Mouse (Mus musculus): Measurements from ENCODE around the gene Stk38l.
"Not testable (repeated sequence)": the region's sequence is repeated elsewhere in the genome, so short reads cannot be mapped to it uniquely, and the experiment has no call there.

The Stk38l gene

DNA sequence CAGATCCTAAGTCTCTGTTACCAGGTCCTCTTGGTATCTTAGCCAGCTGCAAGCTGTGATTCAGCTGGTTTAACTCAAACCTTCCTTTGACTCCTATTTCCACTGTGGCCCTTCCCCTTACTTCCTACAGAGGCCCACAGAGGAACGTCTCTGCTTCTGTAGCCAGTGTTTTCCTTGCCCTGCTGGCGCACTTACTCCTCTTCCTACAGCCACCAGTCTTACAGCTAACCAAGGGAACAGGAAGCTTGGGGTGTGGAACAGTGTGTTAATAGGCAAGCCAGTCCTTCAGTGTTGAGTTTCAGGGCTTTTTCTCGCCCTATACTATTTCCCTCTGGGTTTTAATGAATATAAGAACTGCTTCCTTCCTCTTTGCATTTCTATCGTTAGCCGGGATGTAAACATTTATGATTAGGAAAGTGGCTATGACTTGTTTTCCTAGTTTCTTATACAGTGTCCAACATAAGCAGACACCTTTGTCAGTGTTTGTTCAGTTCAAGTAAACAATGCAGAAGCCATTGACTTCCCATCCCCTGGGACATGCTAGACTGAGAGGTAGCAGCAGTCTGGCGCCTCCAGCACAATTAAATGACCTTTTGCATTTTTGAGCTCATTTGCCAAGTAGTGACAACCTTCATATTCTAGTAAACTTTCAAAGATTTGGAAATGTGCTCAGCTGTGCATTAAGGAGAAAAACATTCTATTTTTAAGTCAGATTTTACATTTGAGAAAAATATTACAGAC, 45.4 kb downstream of the Stk38l start:
- no peak for DNase-seq (ENCODE audit: low read depth, low spot score)

GRCm38 (mm10) chr6:146770808-146771207, 46.0 kb downstream of the Stk38l start:
- DNase-seq (ENCODE audit: low read depth, low spot score): no peak

DNA sequence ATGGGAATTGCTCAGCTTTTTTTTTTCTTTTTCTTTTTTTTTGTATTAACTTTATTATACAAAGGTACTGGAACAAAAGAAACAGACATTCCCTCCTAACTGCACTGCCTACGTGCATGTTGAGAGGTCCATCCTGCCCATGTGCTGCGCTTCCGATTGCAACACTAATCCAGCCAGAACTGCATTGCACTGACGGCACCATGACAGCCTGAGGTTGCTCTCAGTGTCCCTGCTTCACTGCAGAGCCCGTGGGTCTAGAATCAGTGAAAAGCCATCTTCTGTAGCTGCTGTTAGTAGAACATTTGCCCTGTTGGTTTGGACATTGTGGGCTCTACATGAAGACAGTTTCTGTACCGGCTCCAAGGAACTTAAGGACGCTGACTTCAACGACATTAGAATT, 51.1 kb downstream of the Stk38l start:
- DNase-seq (ENCODE audit: low read depth, low spot score): not testable (repeated sequence)

GRCm38 (mm10) chr6:146776610-146777389, 52.0 kb downstream of the Stk38l start:
- peak; percentile 23 for DNase-seq (ENCODE audit: low read depth, low spot score)

GRCm38 (mm10) chr6:146778055-146778454, 53.3 kb downstream of the Stk38l start:
- DNase-seq (ENCODE audit: low read depth, low spot score): no peak

DNA sequence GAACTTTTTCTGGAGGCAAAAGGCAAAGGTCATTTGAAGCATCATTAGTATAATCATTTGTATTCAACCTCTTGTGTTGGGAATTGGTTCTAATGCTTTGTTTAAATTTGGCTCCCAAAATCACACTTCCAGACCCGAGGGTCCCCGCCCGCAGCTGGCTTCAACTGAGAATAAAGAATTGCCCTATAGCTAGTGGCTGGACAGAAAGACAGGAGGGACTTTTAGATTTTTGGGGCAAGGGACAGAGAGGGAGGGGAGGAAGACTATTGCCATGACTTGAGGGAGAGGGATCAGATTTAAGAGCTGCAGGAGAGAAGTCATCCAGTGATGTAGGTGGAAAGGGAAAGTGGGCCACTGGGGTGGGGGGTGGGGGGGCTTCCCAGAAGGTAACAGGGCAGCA, 56.8 kb downstream of the Stk38l start:
- DNase-seq (ENCODE audit: low read depth, low spot score): no peak

GRCm38 (mm10) chr6:146793527-146793926, 68.7 kb downstream of the Stk38l start:
- DNase-seq (ENCODE audit: low read depth, low spot score): no peak

- no peak for DNase-seq (ENCODE audit: low read depth, low spot score)
These were observed 70.5 kb downstream of the Stk38l start for GRCm38 (mm10) chr6:146795166-146795923.

GRCm38 (mm10) chr6:146795924-146796545, 71.2 kb downstream of the Stk38l start, which contains the start of gene Arntl2:
Gene Arntl2, plus strand, starts transcription at chr6:146796055.
- peak; percentile 22 for DNase-seq (ENCODE audit: low read depth, low spot score)

DNA sequence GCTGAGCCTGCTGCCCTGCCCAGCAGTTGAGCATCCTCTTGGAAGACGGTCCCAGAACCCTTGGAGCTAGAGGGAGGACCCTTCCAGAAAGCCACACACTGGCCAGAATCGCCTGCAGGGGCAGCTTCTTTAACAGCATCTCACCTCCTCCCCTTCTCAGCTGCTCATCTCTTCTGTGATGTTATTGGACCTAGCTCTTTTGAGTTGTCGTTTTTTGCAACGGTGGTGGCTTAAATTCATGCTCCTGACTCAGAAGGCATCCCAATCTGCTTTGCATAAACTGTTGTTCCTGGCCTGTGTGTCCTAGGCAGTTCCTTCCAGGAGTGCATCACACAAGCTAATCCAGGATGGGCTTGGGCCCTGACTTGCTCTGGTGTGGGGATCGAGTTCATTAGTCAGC, 72.7 kb downstream of the Stk38l start:
- no peak for DNase-seq (ENCODE audit: low read depth, low spot score)

GRCm38 (mm10) chr6:146809991-146810390, 85.2 kb downstream of the Stk38l start:
- no peak for DNase-seq (ENCODE audit: low read depth, low spot score)

DNA sequence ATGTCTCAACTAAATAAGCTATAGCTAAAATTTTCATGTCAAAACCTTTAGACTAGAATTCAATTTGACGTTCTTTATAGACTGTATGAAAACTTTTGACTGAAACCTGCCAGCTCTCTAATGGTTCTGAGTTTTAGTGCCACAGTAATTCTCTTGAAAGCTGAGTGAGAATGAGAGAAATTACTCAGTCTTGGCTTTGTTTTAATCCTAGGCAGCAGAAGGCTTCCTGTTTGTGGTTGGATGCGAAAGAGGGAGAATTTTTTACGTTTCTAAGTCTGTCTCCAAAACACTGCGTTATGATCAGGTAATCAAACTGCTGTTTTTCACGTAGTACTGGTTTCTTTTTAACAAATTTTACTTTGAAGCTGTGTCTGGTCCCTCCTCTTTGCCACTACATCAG, 88.2 kb downstream of the Stk38l start:
- DNase-seq (ENCODE audit: low read depth, low spot score): peak; percentile 26

- DNase-seq (ENCODE audit: low read depth, low spot score): no peak
These were observed 95.6 kb downstream of the Stk38l start for GRCm38 (mm10) chr6:146820177-146820965.

GRCm38 (mm10) chr6:146821958-146822357, 97.2 kb downstream of the Stk38l start:
- no peak for DNase-seq (ENCODE audit: low read depth, low spot score)

GRCm38 (mm10) chr6:146824727-146825486, 100.1 kb downstream of the Stk38l start:
- peak; percentile 38 for DNase-seq (ENCODE audit: low read depth, low spot score)

- no peak for DNase-seq (ENCODE audit: low read depth, low spot score)
These were observed 100.6 kb downstream of the Stk38l start for GRCm38 (mm10) chr6:146825487-146825773.
